Mouse (Mus musculus): ENCODE data around the gene Loxl1. TPM values are rescaled to one million over a fixed set of nuclear protein-coding genes. Genes with fewer than 3 reads are reported as not detected.

The Loxl1 gene
- polyA plus RNA-seq, 1 experiment from 2014 or later, result 19.1 TPM

DNA sequence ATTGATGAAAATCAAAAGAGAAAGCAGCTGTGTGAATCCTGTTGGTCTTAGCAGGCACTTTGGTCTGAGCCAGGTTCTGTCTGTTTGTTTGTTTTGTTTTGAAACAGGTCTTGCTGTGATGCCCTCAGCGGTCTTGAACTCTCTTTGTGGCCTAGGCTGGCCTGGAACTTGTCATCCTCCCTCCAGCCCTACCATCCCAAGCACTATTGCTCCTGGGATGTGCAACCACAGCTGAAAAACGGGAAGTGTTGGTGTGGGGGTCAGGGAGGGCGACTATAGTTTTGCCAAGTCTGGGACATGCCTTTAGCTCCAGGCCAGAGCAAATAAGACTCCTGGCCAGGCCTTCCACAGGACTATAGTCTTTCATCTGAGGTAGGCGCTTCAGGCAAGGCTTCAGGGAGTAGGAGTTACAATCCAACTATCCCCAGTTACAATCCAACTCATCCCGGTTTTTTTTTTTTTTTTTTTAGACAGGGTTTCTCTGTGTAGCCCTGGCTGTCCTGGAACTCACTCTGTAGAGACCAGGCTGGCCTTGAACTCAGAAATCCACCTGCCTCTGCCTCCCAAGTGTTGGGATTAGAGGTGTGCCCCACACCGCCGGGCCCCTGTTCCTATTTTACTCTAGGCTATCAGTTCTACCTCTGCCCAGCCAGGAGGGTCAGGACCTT lies 64.1 kb downstream of the Loxl1 start:
- Histone ChIP-seq H3K27me3 (replicated peaks; ENCODE audit: control insufficient read depth, insufficient read depth, low read length) (no peaks in the 10 kb centered on the region), H3K27ac (ENCODE audit: low read length) (peak overlapping the region; percentile 97), H3K4me1 (ENCODE audit: control insufficient read depth, insufficient read depth, low read length) (peaks cover 23% of the 10 kb centered on the region), H3K36me3 (ENCODE audit: control insufficient read depth, insufficient read depth, low read length) (no peaks in the 10 kb centered on the region), H3K4me2 (ENCODE audit: low read depth, low read length) (peak overlapping the region; percentile 76), H3K4me3 (ENCODE audit: low read length) (peak overlapping the region; percentile 69), H3K9me3 (ENCODE audit: control insufficient read depth, low read length) (no peaks in the 10 kb centered on the region), H3K9ac (ENCODE audit: low read depth, low read length) (peak overlapping the region; percentile 84)
- 32% methylated on average over 7 of the region's 7 CpGs for WGBS
- ATAC-seq, result no peak

DNA sequence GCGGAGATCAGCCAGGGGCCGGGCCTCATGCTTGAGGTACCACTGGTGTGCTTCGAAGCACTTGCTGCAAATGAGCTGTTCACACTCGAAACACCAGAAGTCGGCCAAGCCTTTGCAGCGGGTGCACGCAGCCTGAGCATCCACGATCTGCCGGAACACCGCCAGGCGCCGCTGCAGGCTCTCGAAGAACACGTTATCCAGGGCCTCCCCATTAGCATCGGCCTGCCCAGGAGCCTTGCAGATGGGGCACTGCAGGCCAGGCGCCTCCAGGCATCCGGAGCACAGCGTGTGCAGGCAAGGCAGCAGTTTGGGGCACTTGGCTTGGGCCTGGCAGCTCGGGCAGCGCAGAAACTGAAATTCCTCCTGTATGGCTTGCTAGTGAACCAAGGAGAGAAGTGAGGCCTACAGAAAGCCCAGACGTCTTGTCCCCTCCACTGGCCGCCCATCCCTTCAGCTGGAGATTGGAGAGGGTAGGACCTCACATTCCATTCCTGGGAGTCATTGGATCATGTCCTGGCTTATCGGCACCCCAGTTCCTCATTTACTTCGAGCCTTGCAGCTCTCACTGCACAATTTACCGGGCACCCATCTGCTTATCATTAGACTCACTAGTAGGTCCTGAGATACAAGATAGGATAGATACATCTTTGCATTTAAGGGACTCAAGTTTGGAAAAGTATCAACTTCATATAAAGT lies 65.8 kb downstream of the Loxl1 start:
- WGBS, result 16% methylated on average over 25 of the region's 25 CpGs
- peak overlapping the region; percentile 62; the same call in 1 of the 2 replicates for H3K27ac ChIP-seq (ENCODE audit: low read length)
- H3K9ac ChIP-seq (ENCODE audit: low read depth, low read length), result peak overlapping the region; percentile 68
- H3K4me3 ChIP-seq (ENCODE audit: low read length), result peak overlapping the region; percentile 37
- no peaks in the 10 kb centered on the region for H3K27me3 ChIP-seq (replicated peaks; ENCODE audit: control insufficient read depth, insufficient read depth, low read length)
- peak; percentile 62 for ATAC-seq
- H3K9me3 ChIP-seq (ENCODE audit: control insufficient read depth, low read length), result no peaks in the 10 kb centered on the region
- H3K4me2 ChIP-seq (ENCODE audit: low read depth, low read length), result peak overlapping the region; percentile 61
- no peaks in the 10 kb centered on the region for H3K36me3 ChIP-seq (ENCODE audit: control insufficient read depth, insufficient read depth, low read length)
- H3K4me1 ChIP-seq (ENCODE audit: control insufficient read depth, insufficient read depth, low read length), result peaks cover 35% of the 10 kb centered on the region

DNA sequence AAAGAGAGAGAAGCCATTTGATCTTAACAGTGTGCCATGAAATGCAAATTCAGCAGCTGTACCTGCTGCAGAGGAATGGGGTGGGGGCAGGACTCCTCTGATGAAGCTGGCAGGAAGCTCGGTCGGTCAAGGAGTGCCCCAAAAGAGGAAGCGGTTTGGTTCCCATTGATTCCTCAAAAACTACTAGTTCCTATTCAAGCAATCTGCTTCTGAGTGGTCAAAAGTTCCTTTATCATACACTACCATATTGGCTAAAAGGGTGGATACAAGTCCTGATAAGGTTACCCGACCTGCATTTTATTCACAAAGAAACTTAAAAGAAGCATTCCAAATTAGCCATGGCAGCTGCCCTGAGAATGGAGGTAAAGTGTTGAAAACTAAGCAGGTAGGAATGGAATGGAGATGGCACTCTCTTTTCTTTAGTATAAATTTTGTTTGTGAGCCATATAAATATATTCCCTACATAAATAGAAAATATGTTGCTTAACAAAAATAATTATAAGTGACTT lies 66.8 kb downstream of the Loxl1 start:
- Histone ChIP-seq H3K4me3 (ENCODE audit: low read length) (no peak overlapping the region), H3K4me2 (ENCODE audit: low read depth, low read length) (no peak overlapping the region), H3K4me1 (ENCODE audit: control insufficient read depth, insufficient read depth, low read length) (peaks cover 43% of the 10 kb centered on the region), H3K36me3 (ENCODE audit: control insufficient read depth, insufficient read depth, low read length) (no peaks in the 10 kb centered on the region), H3K27ac (ENCODE audit: low read length) (no peak overlapping the region), H3K9ac (ENCODE audit: low read depth, low read length) (no peak overlapping the region), H3K27me3 (replicated peaks; ENCODE audit: control insufficient read depth, insufficient read depth, low read length) (no peaks in the 10 kb centered on the region), H3K9me3 (ENCODE audit: control insufficient read depth, low read length) (no peaks in the 10 kb centered on the region)
- WGBS, result 75% methylated on average over 4 of the region's 4 CpGs
- ATAC-seq, result no peak

DNA sequence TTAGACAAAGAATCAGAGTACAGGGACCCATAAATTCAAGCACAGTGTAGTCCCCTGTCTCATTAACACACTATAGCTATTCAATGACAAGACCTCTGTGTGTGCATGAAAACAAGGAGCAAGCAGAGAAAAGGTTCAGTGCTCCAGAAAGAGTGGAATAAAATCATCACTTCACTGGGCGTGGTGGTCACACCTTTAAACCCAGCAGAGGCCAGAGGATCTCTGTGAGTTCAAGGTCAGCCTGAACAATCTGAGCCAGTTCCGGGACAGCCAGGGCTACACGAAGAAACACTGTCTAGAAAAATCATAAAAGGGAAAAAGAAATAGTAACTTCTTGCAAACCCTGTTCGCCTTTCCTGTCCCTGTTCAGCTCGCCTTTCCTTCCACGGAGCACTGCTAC lies 69.3 kb downstream of the Loxl1 start:
- Histone ChIP-seq H3K27ac (ENCODE audit: low read length) (0 out of 2 replicates have a peak overlapping the region, but pooled peaks have one; percentile 44), H3K4me3 (ENCODE audit: low read length) (no peak overlapping the region), H3K9me3 (ENCODE audit: control insufficient read depth, low read length) (no peaks in the 10 kb centered on the region), H3K9ac (ENCODE audit: low read depth, low read length) (no peak overlapping the region), H3K4me1 (ENCODE audit: control insufficient read depth, insufficient read depth, low read length) (peaks cover 36% of the 10 kb centered on the region), H3K27me3 (replicated peaks; ENCODE audit: control insufficient read depth, insufficient read depth, low read length) (no peaks in the 10 kb centered on the region), H3K36me3 (ENCODE audit: control insufficient read depth, insufficient read depth, low read length) (0 out of 2 replicates have a peak, but pooled peaks cover 3% of the 10 kb centered on the region), H3K4me2 (ENCODE audit: low read depth, low read length) (no peak overlapping the region)
- WGBS, result 67% methylated on average over 6 of the region's 6 CpGs
- no peak for ATAC-seq

DNA sequence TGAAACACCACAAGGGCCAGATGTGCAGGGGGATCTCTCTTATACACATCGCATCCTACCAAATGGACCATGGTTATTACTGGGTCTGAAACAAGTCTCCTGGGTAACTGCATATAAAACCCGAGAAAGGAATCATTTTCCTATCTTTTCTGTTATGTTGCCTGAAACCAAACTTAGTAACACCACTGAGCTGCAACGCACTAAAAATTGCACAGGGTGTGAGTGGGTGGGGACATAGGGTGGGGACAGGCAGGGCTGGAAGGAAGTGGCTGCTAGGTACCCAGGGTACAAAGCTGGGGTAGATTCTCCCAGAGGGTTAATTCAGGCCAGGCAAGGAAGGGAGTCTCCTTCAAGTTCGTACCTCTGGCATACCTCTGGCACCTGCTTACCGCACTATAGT lies 70.3 kb downstream of the Loxl1 start:
- H3K9me3 ChIP-seq (ENCODE audit: control insufficient read depth, low read length), result no peaks in the 10 kb centered on the region
- no peak overlapping the region; the same call in 1 of the 2 replicates for H3K27ac ChIP-seq (ENCODE audit: low read length)
- no peak overlapping the region for H3K9ac ChIP-seq (ENCODE audit: low read depth, low read length)
- H3K27me3 ChIP-seq (replicated peaks; ENCODE audit: control insufficient read depth, insufficient read depth, low read length), result no peaks in the 10 kb centered on the region
- 0 out of 2 replicates have a peak, but pooled peaks cover 3% of the 10 kb centered on the region for H3K36me3 ChIP-seq (ENCODE audit: control insufficient read depth, insufficient read depth, low read length)
- no peak overlapping the region for H3K4me2 ChIP-seq (ENCODE audit: low read depth, low read length)
- WGBS, result 80% methylated on average over 5 of the region's 5 CpGs
- ATAC-seq, result no peak
- H3K4me3 ChIP-seq (ENCODE audit: low read length), result no peak overlapping the region
- H3K4me1 ChIP-seq (ENCODE audit: control insufficient read depth, insufficient read depth, low read length), result peaks cover 32% of the 10 kb centered on the region

DNA sequence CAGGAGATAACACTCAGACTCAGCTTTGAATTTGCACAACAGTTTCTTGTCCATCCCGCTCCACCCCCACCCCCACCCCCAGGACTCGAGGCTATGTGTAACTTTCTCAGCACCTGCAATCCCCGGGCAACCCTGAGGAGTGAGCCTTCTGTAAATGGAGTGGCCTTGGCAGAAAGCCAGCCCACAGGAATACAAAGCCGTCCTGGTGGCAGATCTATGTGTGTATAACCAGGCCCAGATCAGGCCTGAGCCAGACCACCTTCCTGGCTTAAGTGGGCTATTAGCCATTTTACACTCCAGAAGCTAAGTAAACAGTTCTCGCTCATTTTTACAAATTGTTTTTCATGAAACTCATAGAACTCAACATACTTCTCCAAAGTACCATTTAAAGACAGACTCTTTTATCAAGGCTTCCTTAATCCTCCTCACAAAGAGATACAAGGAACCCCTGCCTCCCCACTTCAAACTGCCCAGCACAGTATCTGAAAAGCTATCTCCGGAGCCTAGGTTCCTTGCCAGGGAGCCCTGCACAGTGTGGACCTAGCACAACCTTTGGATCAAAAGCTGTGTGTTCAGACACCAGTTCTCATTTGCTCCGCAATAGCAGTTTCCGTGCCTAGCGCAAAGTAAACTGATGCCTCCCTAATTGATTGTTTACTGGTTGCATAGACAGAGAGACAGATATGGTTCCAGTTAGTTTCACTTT lies 71.1 kb downstream of the Loxl1 start:
- no peaks in the 10 kb centered on the region for H3K9me3 ChIP-seq (ENCODE audit: control insufficient read depth, low read length)
- WGBS, result 35% methylated on average over 9 of the region's 9 CpGs
- peak; percentile 83 for ATAC-seq
- no peak overlapping the region for H3K4me2 ChIP-seq (ENCODE audit: low read depth, low read length)
- no peak overlapping the region for H3K9ac ChIP-seq (ENCODE audit: low read depth, low read length)
- 0 out of 2 replicates have a peak, but pooled peaks cover 3% of the 10 kb centered on the region for H3K36me3 ChIP-seq (ENCODE audit: control insufficient read depth, insufficient read depth, low read length)
- H3K27ac ChIP-seq (ENCODE audit: low read length), result peak overlapping the region; percentile 34; the same call in 1 of the 2 replicates
- no peak overlapping the region for H3K4me3 ChIP-seq (ENCODE audit: low read length)
- peaks cover 26% of the 10 kb centered on the region for H3K4me1 ChIP-seq (ENCODE audit: control insufficient read depth, insufficient read depth, low read length)
- no peaks in the 10 kb centered on the region for H3K27me3 ChIP-seq (replicated peaks; ENCODE audit: control insufficient read depth, insufficient read depth, low read length)

Other genes with a start within 250 kb of the Loxl1 start
- 2.6 and 3.3 TPM in 2 replicates for gene Stra6, start 249.4 kb downstream of the Loxl1 start, polyA plus RNA-seq (2015; fragmentation: Nextera tagmentation; extraction: Ambion mirVana)
- 0.39 and 0.82 TPM in 2 replicates for gene Ccdc33, start 194.4 kb downstream of the Loxl1 start, polyA plus RNA-seq (2015; fragmentation: Nextera tagmentation; extraction: Ambion mirVana)
- gene Islr, start 108.9 kb downstream of the Loxl1 start, polyA plus RNA-seq (2015; fragmentation: Nextera tagmentation; extraction: Ambion mirVana), result 70.7 and 77.5 TPM in 2 replicates
- 0.83 and 1.0 TPM in 2 replicates for gene Islr2, start 108.9 kb downstream of the Loxl1 start, polyA plus RNA-seq (2015; fragmentation: Nextera tagmentation; extraction: Ambion mirVana)
- gene Pml, start 63.4 kb downstream of the Loxl1 start, polyA plus RNA-seq (2015; fragmentation: Nextera tagmentation; extraction: Ambion mirVana), result 12.4 and 13.7 TPM in 2 replicates
- gene Stoml1, start 60.0 kb downstream of the Loxl1 start, polyA plus RNA-seq (2015; fragmentation: Nextera tagmentation; extraction: Ambion mirVana), result 21.1 and 22.4 TPM in 2 replicates
- gene Tbc1d21, start 57.3 kb upstream of the Loxl1 start, polyA plus RNA-seq (2015; fragmentation: Nextera tagmentation; extraction: Ambion mirVana), result not detected in 2 replicates
- gene Insyn1, start 175.4 kb upstream of the Loxl1 start, polyA plus RNA-seq (2015; fragmentation: Nextera tagmentation; extraction: Ambion mirVana), result 0.35 and 0.62 TPM in 2 replicates
- 17.9 and 18.1 TPM in 2 replicates for gene Cd276, start 242.3 kb upstream of the Loxl1 start, polyA plus RNA-seq (2015; fragmentation: Nextera tagmentation; extraction: Ambion mirVana)

Measured in intestine, embryonic 16.5 days (tissue).